12 mouse cellular contexts compared by ENCODE assay signal in genomic region chr9:120273083-120273482, GRCm38 (mm10). TPM values are rescaled to one million over a fixed set of nuclear protein-coding genes. Genes with fewer than 3 reads are reported as not detected.
DNase-seq lines count a peak whose midpoint lies in the region; ATAC-seq and TF ChIP-seq lines count a peak whose summit lies in the region.
"Had no signal": no experiment of that assay in that cellular context is flagged by ENCODE, and none has a peak within 500 bp of the region (broad histone marks: within the 10 kb centered on the region; RNA-seq: fewer than 3 reads in every experiment).

No protein-coding gene starts in this region.

- 38% methylated on average over 8 of the region's 8 CpGs for WGBS in heart, adult 2 months
- 61% methylated on average over 8 of the region's 8 CpGs for WGBS in heart, embryonic 12.5 days
- 81% methylated on average over 8 of the region's 8 CpGs for WGBS in midbrain, embryonic 11.5 days

- no peak for TF ChIP-seq POLR2A in heart, adult 2 months (IDR thresholded peaks at IDR 0.05; ENCODE audit: insufficient read depth, low read depth, low read length)

- CTCF ChIA-PET in Patski (lab: Charles Lee) = no interaction called here

- H3K27me3 ChIP-seq in heart, adult 2 months (ENCODE audit: control insufficient read depth, insufficient read depth, low read length) = no peaks in the 10 kb centered on the region
- H3K27me3 ChIP-seq in heart, embryonic 12.5 days (replicated peaks) = no peaks in the 10 kb centered on the region; the same call in 1 of the 2 replicates
- peaks cover 7% of the 10 kb centered on the region for H3K27me3 ChIP-seq in Patski
- H3K27me3 ChIP-seq in midbrain, embryonic 11.5 days (ENCODE audit: control insufficient read depth, insufficient read depth, low read length) = no peaks in the 10 kb centered on the region
- H3K27me3 ChIP-seq: liver, embryonic 15.5 days had no signal

- peaks cover 2% of the 10 kb centered on the region for H3K4me1 ChIP-seq in heart, adult 2 months (ENCODE audit: control insufficient read depth, insufficient read depth, low read length)
- no peaks in the 10 kb centered on the region for H3K4me1 ChIP-seq in heart, embryonic 12.5 days (replicated peaks)
- H3K4me1 ChIP-seq in midbrain, embryonic 11.5 days (ENCODE audit: control insufficient read depth, insufficient read depth, low read length) = no peaks in the 10 kb centered on the region
- H3K4me1 ChIP-seq: limb, embryonic 10.5 days; liver, embryonic 15.5 days had no signal

- POLR2A ChIA-PET in Patski (lab: Charles Lee) = no interaction called here

- TF ChIP-seq EP300 in heart, adult 2 months (IDR thresholded peaks at IDR 0.05; ENCODE audit: insufficient read depth, low read depth, low read length) = 0 out of 2 replicates have a peak, but pooled peaks have one; percentile 25

- no peaks in the 10 kb centered on the region for H3K9me3 ChIP-seq in heart, embryonic 12.5 days (replicated peaks)
- H3K9me3 ChIP-seq in midbrain, embryonic 11.5 days (ENCODE audit: control insufficient read depth, low read length) = no peaks in the 10 kb centered on the region
- H3K9me3 ChIP-seq: limb, embryonic 10.5 days; liver, embryonic 15.5 days had no signal

- no peak overlapping the region for H3K27ac ChIP-seq in heart, adult 2 months
- H3K27ac ChIP-seq in heart, embryonic 12.5 days (ENCODE audit: poor library complexity, severe bottlenecking) = no peak overlapping the region
- no peak overlapping the region for H3K27ac ChIP-seq in midbrain, embryonic 11.5 days (ENCODE audit: low read depth, low read length)
- H3K27ac ChIP-seq: limb, embryonic 10.5 days; liver, embryonic 15.5 days had no signal

- no peaks in the 10 kb centered on the region for H3K79me2 ChIP-seq in heart, adult 2 months (replicated peaks; ENCODE audit: control insufficient read depth, insufficient read depth, low read length)

- no peak for TF ChIP-seq CTCF in heart, adult 2 months (IDR thresholded peaks at IDR 0.05)
- TF ChIP-seq CTCF in Patski (IDR thresholded peaks at IDR 0.05) = no peak

- in situ Hi-C loops in Patski (cut with MboI; ENCODE audit: low pct_unique_long_range_greater_than_20kb) = no loop called here

- no peaks in the 10 kb centered on the region for H3K36me3 ChIP-seq in heart, adult 2 months (ENCODE audit: control insufficient read depth, insufficient read depth, low read length)
- no peaks in the 10 kb centered on the region for H3K36me3 ChIP-seq in heart, embryonic 12.5 days
- H3K36me3 ChIP-seq in midbrain, embryonic 11.5 days (ENCODE audit: control insufficient read depth, insufficient read depth, low read length) = no peaks in the 10 kb centered on the region
- H3K36me3 ChIP-seq: limb, embryonic 10.5 days; liver, embryonic 15.5 days had no signal

- no peak overlapping the region for H3K9ac ChIP-seq in heart, adult 2 months (ENCODE audit: low read depth, low read length)
- H3K9ac ChIP-seq in heart, embryonic 12.5 days = no peak overlapping the region
- no peak overlapping the region for H3K9ac ChIP-seq in midbrain, embryonic 11.5 days (ENCODE audit: low read length)
- H3K9ac ChIP-seq: liver, embryonic 15.5 days had no signal

- DNase-seq in heart, adult 2 months = peak; percentile 48 to 64
- DNase-seq in Patski (ENCODE audit: low read depth, low spot score) = peak; percentile 81
- peak; percentile 76 to 78 for DNase-seq in heart, adult 9 months (ENCODE audit: low spot score in 2 of 2)
- peak; percentile 61 to 82 for DNase-seq in kidney, postnatal 36 days
- no peak for DNase-seq in midbrain, embryonic 11.5 days (ENCODE audit: low spot score, missing footprints)
- DNase-seq in left cerebral cortex, postnatal 36 days (ENCODE audit: low spot score in 2 of 2) = no peak
- DNase-seq: cerebellum, adult 9-10 months had no signal

- H3K4me3 ChIP-seq in heart, adult 2 months = no peak overlapping the region
- H3K4me3 ChIP-seq in heart, embryonic 12.5 days = no peak overlapping the region
- no peak overlapping the region for H3K4me3 ChIP-seq in midbrain, embryonic 11.5 days (ENCODE audit: low read depth, low read length)
- H3K4me3 ChIP-seq: limb, embryonic 10.5 days; liver, embryonic 15.5 days had no signal

- intact Hi-C loops in heart, adult 2 months (cut with DNase I) = no loop called here
- intact Hi-C loops in left cerebral cortex, postnatal 36 days (cut with DNase I) = no loop called here

- ATAC-seq in heart, embryonic 12.5 days (ENCODE audit: insufficient number of reproducible peaks, low FRiP score) = no peak
- peak; percentile 57 for ATAC-seq in Patski
- no peak for ATAC-seq in midbrain, embryonic 11.5 days (ENCODE audit: low FRiP score)

- H3K4me2 ChIP-seq in heart, embryonic 12.5 days = no peak overlapping the region
- H3K4me2 ChIP-seq in midbrain, embryonic 11.5 days = no peak overlapping the region
- H3K4me2 ChIP-seq: liver, embryonic 15.5 days had no signal

RNA-seq across cellular contexts. Expression of gene Myrip, which starts 28.2 kb away (rescaled TPM):
- total RNA-seq in heart, adult 2 months (2021) = 1 to 10 TPM; 5.4 to 6.2 TPM
- polyA plus RNA-seq in heart, adult 2 months (2012; rRNA removed) = 1.5 and 1.8 TPM in 2 replicates
- 0.95 and 1.1 TPM in 2 replicates for polyA plus RNA-seq in heart, embryonic 12.5 days (2016; fragmentation: Nextera tagmentation; extraction: Ambion mirVana)
- 2.1 TPM for polyA plus RNA-seq in Patski (2021)
- 0.94 and 1.6 TPM in 2 replicates for polyA plus RNA-seq in midbrain, embryonic 11.5 days (2014; fragmentation: Nextera tagmentation; extraction: Ambion mirVana)
- 10 to 100 TPM; 82.1 to 89.5 TPM for total RNA-seq in left cerebral cortex, postnatal 36 days (2021)
- total RNA-seq: CH12.LX; neutrophil, adult 5-6 weeks had no signal
- polyA plus RNA-seq: limb, embryonic 10.5 days had no signal

Comparison
In these comparisons a context has a peak if more than half of its experiments do, and no peak if none do; other contexts are left out.
1. DNase-seq: peak in heart, adult 2 months (2 of 2), Patski (single experiment), heart, adult 9 months (2 of 2) and kidney, postnatal 36 days (2 of 2); none in midbrain, embryonic 11.5 days (single experiment) and left cerebral cortex, postnatal 36 days (0 of 2).